Mouse (Mus musculus) CH12.LX (cell line): ENCODE measurements around the gene Carnmt1. TPM values are rescaled to one million over a fixed set of nuclear protein-coding genes. Genes with fewer than 3 reads are reported as not detected.

Experiments used
- DNase-seq: peaks from one replicate; pipeline ENCODE4 v3.0.0-alpha.2; 2013; ENCODE audit errors: extremely low read depth
- H3K27ac ChIP-seq: 2 replicates; pipeline ENCODE4 v1.5.1; 2012; ENCODE audit warnings: low read depth, mild to moderate bottlenecking, control low read depth, moderate library complexity; ENCODE audit not compliant: insufficient read depth
- H3K27me3 ChIP-seq: replicated peaks from 2 replicates; pipeline ENCODE3; 2012; ENCODE audit warnings: inconsistent platforms
- H3K36me3 ChIP-seq, 2 experiments: replicated peaks in 1 of 2; 2 replicates each; pipeline versions ENCODE3 to v1.6.1; 2012; ENCODE audit warnings: inconsistent platforms in 1 of 2, low read length in 1 of 2, mild to moderate bottlenecking in 1 of 2, mixed read lengths in 1 of 2, moderate library complexity in 1 of 2; ENCODE audit not compliant: control insufficient read depth in 1 of 2, insufficient read depth in 1 of 2
- H3K4me1 ChIP-seq, 2 experiments: 2 replicates each; pipeline ENCODE4 v1.6.1; 2012; ENCODE audit warnings: inconsistent platforms in 1 of 2, moderate library complexity in 1 of 2; ENCODE audit not compliant: insufficient read depth in 2 of 2, control insufficient read depth in 1 of 2
- H3K4me2 ChIP-seq: 2 replicates; pipeline ENCODE4 v1.6.1; 2012; ENCODE audit warnings: low read depth, mild to moderate bottlenecking, control low read depth; ENCODE audit not compliant: poor library complexity, insufficient read depth, severe bottlenecking
- H3K4me3 ChIP-seq, 3 experiments: fragments of 150-350 bp in 1 of 3; sonication (generic) in 1 of 3; replicated peaks in 1 of 3; 2 replicates each; pipeline versions ENCODE3 to v1.5.1; 2011 to 2012; ENCODE audit warnings: low read depth in 2 of 3, low read length in 2 of 3, mild to moderate bottlenecking in 2 of 3, moderate library complexity in 2 of 3, control low read depth in 1 of 3, improper control_type of control experiment in 1 of 3, inconsistent platforms in 1 of 3, mixed read lengths in 1 of 3; ENCODE audit not compliant: poor library complexity in 1 of 3
- H3K79me2 ChIP-seq: replicated peaks from 2 replicates; pipeline ENCODE4 v1.6.1; 2012; ENCODE audit warnings: mild to moderate bottlenecking, moderate library complexity; ENCODE audit not compliant: control insufficient read depth, poor library complexity, insufficient read depth, severe bottlenecking; ENCODE audit errors: extremely low read depth
- H3K9ac ChIP-seq: 2 replicates; pipeline ENCODE4 v1.6.1; 2012; ENCODE audit warnings: low read depth, mild to moderate bottlenecking, control low read depth, moderate library complexity; ENCODE audit not compliant: insufficient read depth
- H3K9me3 ChIP-seq: replicated peaks from 2 replicates; pipeline ENCODE3; 2012; ENCODE audit warnings: low read length, inconsistent platforms, mixed read lengths
- BHLHE40 ChIP-seq: IDR thresholded peaks from 2 replicates; pipeline ENCODE4 v1.6.1; 2011; ENCODE audit warnings: mild to moderate bottlenecking, low read depth, low read length, improper control_type of control experiment
- CHD1 ChIP-seq: IDR thresholded peaks from 2 replicates; pipeline ENCODE4 v1.6.1; 2012; ENCODE audit warnings: low read depth, low read length, improper control_type of control experiment, inconsistent platforms
- CHD2 ChIP-seq: IDR thresholded peaks from 2 replicates; pipeline ENCODE4 v1.6.1; 2011; ENCODE audit warnings: low read length, improper control_type of control experiment
- CTCF ChIP-seq, 2 experiments: IDR thresholded peaks in 1 of 2; conservative IDR thresholded peaks in 1 of 2; 2 replicates each; pipeline ENCODE4 v1.5.1; 2011 to 2012; ENCODE audit warnings: low read depth in 2 of 2, low read length in 2 of 2, improper control_type of control experiment in 1 of 2, inconsistent platforms in 1 of 2, mild to moderate bottlenecking in 1 of 2, moderate library complexity in 1 of 2
- E2F4 ChIP-seq: IDR thresholded peaks from 2 replicates; pipeline ENCODE4 v1.6.1; 2011; ENCODE audit warnings: low read depth, low read length, improper control_type of control experiment; ENCODE audit not compliant: insufficient replicate concordance
- ELF1 ChIP-seq: IDR thresholded peaks from 2 replicates; pipeline ENCODE4 v1.6.1; 2014; ENCODE audit warnings: low read depth, mild to moderate bottlenecking, inconsistent platforms, low read length, improper control_type of control experiment
- EP300 ChIP-seq: IDR thresholded peaks from 2 replicates; pipeline ENCODE4 v1.6.1; 2011; ENCODE audit warnings: low read length, improper control_type of control experiment
- ETS1 ChIP-seq: conservative IDR thresholded peaks from 2 replicates; pipeline ENCODE4 v1.6.1; 2012; ENCODE audit warnings: low read depth, mild to moderate bottlenecking, inconsistent platforms, low read length, improper control_type of control experiment, moderate library complexity
- GABPA ChIP-seq: IDR thresholded peaks from 2 replicates; pipeline ENCODE4 v1.6.1; 2012; ENCODE audit warnings: low read depth, low read length, improper control_type of control experiment, inconsistent platforms; ENCODE audit not compliant: insufficient replicate concordance
- HCFC1 ChIP-seq: IDR thresholded peaks from 2 replicates; pipeline ENCODE4 v1.6.1; 2012; ENCODE audit warnings: low read depth, mild to moderate bottlenecking, inconsistent platforms, low read length, improper control_type of control experiment
- IRF4 ChIP-seq: IDR thresholded peaks from 2 replicates; pipeline ENCODE4 v1.6.1; 2014; ENCODE audit warnings: low read depth, mild to moderate bottlenecking, inconsistent platforms, low read length, improper control_type of control experiment
- JUND ChIP-seq: conservative IDR thresholded peaks from 2 replicates; pipeline ENCODE4 v1.6.1; 2011; ENCODE audit warnings: low read depth, low read length, improper control_type of control experiment
- KAT2A ChIP-seq: IDR thresholded peaks from 2 replicates; pipeline ENCODE4 v1.6.1; 2012; ENCODE audit warnings: low read length, improper control_type of control experiment, inconsistent platforms; ENCODE audit not compliant: insufficient replicate concordance
- MAFK ChIP-seq: IDR thresholded peaks from 2 replicates; pipeline ENCODE4 v1.6.1; 2011; ENCODE audit warnings: low read length, improper control_type of control experiment; ENCODE audit not compliant: insufficient replicate concordance
- MAX ChIP-seq: IDR thresholded peaks from 2 replicates; pipeline ENCODE4 v1.6.1; 2011; ENCODE audit warnings: low read length, improper control_type of control experiment
- MAZ ChIP-seq: IDR thresholded peaks from 2 replicates; pipeline ENCODE4 v1.6.1; 2012; ENCODE audit warnings: low read depth, mild to moderate bottlenecking, inconsistent platforms, low read length, improper control_type of control experiment, moderate library complexity
- MEF2A ChIP-seq: IDR thresholded peaks from 2 replicates; pipeline ENCODE4 v1.6.1; 2014; ENCODE audit warnings: low read depth, mild to moderate bottlenecking, inconsistent platforms, low read length, improper control_type of control experiment, borderline replicate concordance
- MYC ChIP-seq: IDR thresholded peaks from 2 replicates; pipeline ENCODE4 v1.6.1; 2011; ENCODE audit warnings: low read depth, mild to moderate bottlenecking, improper control_type of control experiment, low read length
- NELFE ChIP-seq: IDR thresholded peaks from 2 replicates; pipeline ENCODE4 v1.6.1; 2011; ENCODE audit warnings: low read depth, low read length, improper control_type of control experiment
- POLR2A ChIP-seq: IDR thresholded peaks from 2 replicates; pipeline ENCODE4 v1.6.1; 2011; ENCODE audit warnings: low read depth, mild to moderate bottlenecking, improper control_type of control experiment, low read length
- POLR2AphosphoS2 ChIP-seq: IDR thresholded peaks from 2 replicates; pipeline ENCODE4 v1.6.1; 2011; ENCODE audit warnings: low read depth, low read length, improper control_type of control experiment
- RCOR1 ChIP-seq: conservative IDR thresholded peaks from 2 replicates; pipeline ENCODE4 v1.6.1; 2012; ENCODE audit warnings: low read depth, mild to moderate bottlenecking, inconsistent platforms, low read length, improper control_type of control experiment
- SIN3A ChIP-seq: IDR thresholded peaks from 2 replicates; pipeline ENCODE4 v1.6.1; 2012; ENCODE audit warnings: low read length, improper control_type of control experiment, inconsistent platforms
- SMC3 ChIP-seq: IDR thresholded peaks from 2 replicates; pipeline ENCODE4 v1.6.1; 2011; ENCODE audit warnings: low read depth, low read length, improper control_type of control experiment
- TBP ChIP-seq: conservative IDR thresholded peaks from 2 replicates; pipeline ENCODE4 v1.6.1; 2011; ENCODE audit warnings: low read depth, low read length, improper control_type of control experiment
- TCF12 ChIP-seq: IDR thresholded peaks from 2 replicates; pipeline ENCODE4 v1.6.1; 2014; ENCODE audit warnings: low read depth, mild to moderate bottlenecking, inconsistent platforms, low read length, improper control_type of control experiment
- UBTF ChIP-seq: IDR thresholded peaks from 2 replicates; pipeline ENCODE4 v1.6.1; 2012; ENCODE audit warnings: low read depth, mild to moderate bottlenecking, inconsistent platforms, low read length, improper control_type of control experiment, moderate library complexity
- USF2 ChIP-seq: conservative IDR thresholded peaks from 2 replicates; pipeline ENCODE4 v1.6.1; 2011; ENCODE audit warnings: low read depth, low read length, improper control_type of control experiment
- ZC3H11A ChIP-seq: IDR thresholded peaks from 2 replicates; pipeline ENCODE4 v1.6.1; 2012; ENCODE audit warnings: low read depth, mild to moderate bottlenecking, inconsistent platforms, low read length, improper control_type of control experiment
- ZKSCAN1 ChIP-seq: IDR thresholded peaks from 2 replicates; pipeline ENCODE4 v1.6.1; 2012; ENCODE audit warnings: low read depth, inconsistent platforms, low read length, improper control_type of control experiment, borderline replicate concordance
- ZMIZ1 ChIP-seq: IDR thresholded peaks from 2 replicates; pipeline ENCODE4 v1.6.1; 2012; ENCODE audit warnings: low read depth, mild to moderate bottlenecking, inconsistent platforms, low read length, improper control_type of control experiment
- ZNF384 ChIP-seq: IDR thresholded peaks from 2 replicates; pipeline ENCODE4 v1.6.1; 2012; ENCODE audit warnings: low read depth, low read length, improper control_type of control experiment, inconsistent platforms
- dilution Hi-C: fragments of 300-500 bp; cut with MboI; formaldehyde crosslinking; loops from 2 replicates; pipeline ENCODE4 v1.14.3; 2020; ENCODE audit warnings: low sequenced_read_pairs; ENCODE audit not compliant: extremely low pct_unique_long_range_greater_than_20kb, extremely low pct_ligation_motif_present
- in situ Hi-C: fragments of 300-500 bp; cut with MboI; formaldehyde crosslinking; loops from 3 replicates; pipeline ENCODE4 v1.14.3; 2019; ENCODE audit warnings: low sequenced_read_pairs, low pct_ligation_motif_present, low pct_unique_long_range_greater_than_20kb, mixed read lengths
- polyA plus RNA-seq: library from polyadenylated mRNA; unstranded; fragments of >175 nt; gene quantifications from 2 replicates; pipeline ENCODE4 v1.2.1, GENCODE M21; 2012; ENCODE audit warnings: low read depth; ENCODE audit not compliant: insufficient read length
- total RNA-seq, 2 experiments: library from RNA; depleted of rRNA; stranded (reverse); fragments of 300-350 nt in 1 of 2; fragments of >200 nt in 1 of 2; gene quantifications; 2 replicates each; pipeline ENCODE4 v1.2.3; 2012 to 2014

The Carnmt1 gene
- total and polyA plus RNA-seq, 3 experiments, result 17.6 to 47.1 (median 41.7) TPM

DNA sequence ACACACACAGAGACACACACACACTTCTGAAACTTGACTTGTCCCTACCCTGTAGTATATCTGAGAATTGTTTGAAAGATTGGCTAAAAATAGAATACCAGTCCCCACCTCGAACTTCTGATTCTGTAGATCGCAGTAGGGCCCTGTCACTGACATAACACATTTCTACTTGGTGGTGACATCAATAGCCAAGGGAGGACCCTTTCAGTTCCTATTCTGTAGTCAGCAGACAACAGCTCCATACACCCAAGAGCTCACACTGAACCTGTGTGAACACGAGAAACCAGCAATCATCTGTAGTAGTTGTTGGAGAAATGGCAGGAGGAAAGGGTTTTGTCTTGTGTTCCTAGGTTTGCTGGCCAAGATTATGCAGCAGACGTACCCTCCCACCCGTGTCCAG is 15.6 kb upstream of the Carnmt1 start:
- TF ChIP-seq USF2 (no peak), RCOR1 (no peak), ZNF384 (no peak), ZC3H11A (no peak), E2F4 (no peak), GABPA (no peak), ZMIZ1 (no peak), UBTF (no peak), KAT2A (no peak), ZKSCAN1 (no peak), MAZ (no peak), SMC3 (no peak), NELFE (no peak), MEF2A (peak; percentile 81; the same call in 1 of the 2 replicates), MAFK (no peak), POLR2A (peak; percentile 63), ETS1 (peak; percentile 64), CHD2 (no peak), MAX (no peak), BHLHE40 (peak; percentile 70), TBP (0 out of 2 replicates have a peak, but pooled peaks have one; percentile 39), HCFC1 (no peak), EP300 (0 out of 2 replicates have a peak, but pooled peaks have one; percentile 18), JUND (no peak), TCF12 (0 out of 2 replicates have a peak, but pooled peaks have one; percentile 8), CTCF (conservative IDR thresholded peaks at IDR 0.05 in 1 of 2, IDR thresholded peaks at IDR 0.05 in 1 of 2; ENCODE audit: low read depth in 2 of 2, low read length in 2 of 2) (no peak), MYC (no peak), SIN3A (no peak), IRF4 (peak; percentile 83), ELF1 (no peak), POLR2AphosphoS2 (no peak), CHD1 (no peak)
- no peaks in the 10 kb centered on the region for H3K79me2 ChIP-seq
- in situ Hi-C loops (no loop called here), dilution Hi-C loops (no loop called here)
- peaks cover 0 to 4% of the 10 kb centered on the region in 2 experiments for H3K36me3 ChIP-seq
- no peaks in the 10 kb centered on the region for H3K27me3 ChIP-seq
- peak overlapping the region in 1 of 3 experiments; percentile 36 for H3K4me3 ChIP-seq
- H3K27ac ChIP-seq, result peak overlapping the region; percentile 97
- peak overlapping the region; percentile 74 for H3K4me2 ChIP-seq
- DNase-seq, result peak; percentile 61
- no peaks in the 10 kb centered on the region for H3K9me3 ChIP-seq
- H3K4me1 ChIP-seq, result peaks cover 18 to 55% of the 10 kb centered on the region in 2 experiments
- peak overlapping the region; percentile 72 for H3K9ac ChIP-seq
